Mouse (Mus musculus): ENCODE measurements around the gene Paxx.

The Paxx gene

GRCm38 (mm10) chr2:25408908-25409307 is 52.0 kb downstream of the Paxx start:
- no peak for DNase-seq (ENCODE audit: low read depth, low spot score)

Measured in A20 (cell line).